Mouse (Mus musculus) brain, embryonic 14.5 days (tissue): ENCODE results near the gene Art5.

Experiments
- CTCF ChIP-seq: fragments of 200-500 bp; IDR thresholded peaks from 2 replicates; pipeline ENCODE4 v1.5.1; 2012; ENCODE audit warnings: inconsistent platforms, mild to moderate bottlenecking, moderate library complexity, borderline replicate concordance; ENCODE audit not compliant: insufficient read depth, insufficient read length; ENCODE audit errors: extremely low read depth
- POLR2A ChIP-seq: fragments of 200-500 bp; IDR thresholded peaks from 2 replicates; pipeline ENCODE4 v1.6.1; 2012; ENCODE audit warnings: mild to moderate bottlenecking, inconsistent platforms, borderline replicate concordance; ENCODE audit not compliant: poor library complexity, insufficient read depth, insufficient read length, severe bottlenecking; ENCODE audit errors: extremely low read depth

- TF ChIP-seq POLR2A (no peak), CTCF (no peak)
These were observed 7.0 kb downstream of the Art5 start for GRCm38 (mm10) chr7:102102241-102102640.
